Mouse (Mus musculus): ENCODE results near the gene Grin2d. TPM values are rescaled to one million over a fixed set of nuclear protein-coding genes. Genes with fewer than 3 reads are reported as not detected.

The Grin2d gene
- polyA plus RNA-seq, 1 experiment: 10.4 TPM

GRCm38 (mm10) chr7:45920583-45921241, 42.5 kb upstream of the Grin2d start:
- Histone ChIP-seq H3K36me3 (ENCODE audit: control insufficient read depth, insufficient read depth, low read length) (no peaks in the 10 kb centered on the region), H3K4me3 (ENCODE audit: low read depth, low read length) (peak overlapping the region; percentile 59), H3K4me1 (ENCODE audit: control insufficient read depth, insufficient read depth, insufficient read length, low read length) (peaks cover 43% of the 10 kb centered on the region), H3K27me3 (ENCODE audit: control insufficient read depth, insufficient read depth, low read length) (no peaks in the 10 kb centered on the region), H3K27ac (ENCODE audit: insufficient read depth, low read depth, low read length) (peak overlapping the region; percentile 57)
- 42% methylated on average over 9 of the region's 9 CpGs for WGBS
- no peak for TF ChIP-seq CTCF (IDR thresholded peaks at IDR 0.05; ENCODE audit: extremely low read depth, insufficient read length, insufficient replicate concordance, low read depth, low read length)
- no peak for TF ChIP-seq POLR2A (IDR thresholded peaks at IDR 0.05; ENCODE audit: low read depth, low read length)

- Histone ChIP-seq H3K27ac (ENCODE audit: insufficient read depth, low read depth, low read length) (peak overlapping the region; percentile 2; the same call in 1 of the 2 replicates), H3K36me3 (ENCODE audit: control insufficient read depth, insufficient read depth, low read length) (no peaks in the 10 kb centered on the region), H3K4me3 (ENCODE audit: low read depth, low read length) (peak overlapping the region; percentile 59), H3K27me3 (ENCODE audit: control insufficient read depth, insufficient read depth, low read length) (no peaks in the 10 kb centered on the region), H3K4me1 (ENCODE audit: control insufficient read depth, insufficient read depth, insufficient read length, low read length) (peaks cover 43% of the 10 kb centered on the region)
- WGBS: 76% methylated on average over 4 of the region's 4 CpGs
- TF ChIP-seq CTCF (IDR thresholded peaks at IDR 0.05; ENCODE audit: extremely low read depth, insufficient read length, insufficient replicate concordance, low read depth, low read length) (no peak), POLR2A (IDR thresholded peaks at IDR 0.05; ENCODE audit: low read depth, low read length) (no peak)
Measured at GRCm38 (mm10) chr7:45919761-45920160, 41.6 kb upstream of the Grin2d start.

- H3K4me1 ChIP-seq (ENCODE audit: control insufficient read depth, insufficient read depth, insufficient read length, low read length): peaks cover 38% of the 10 kb centered on the region
- no peak for TF ChIP-seq POLR2A (IDR thresholded peaks at IDR 0.05; ENCODE audit: low read depth, low read length)
- TF ChIP-seq CTCF (IDR thresholded peaks at IDR 0.05; ENCODE audit: extremely low read depth, insufficient read length, insufficient replicate concordance, low read depth, low read length): peak; percentile 53; the same call in 1 of the 2 replicates
- H3K27me3 ChIP-seq (ENCODE audit: control insufficient read depth, insufficient read depth, low read length): no peaks in the 10 kb centered on the region
- no peak overlapping the region for H3K27ac ChIP-seq (ENCODE audit: insufficient read depth, low read depth, low read length)
- H3K4me3 ChIP-seq (ENCODE audit: low read depth, low read length): no peak overlapping the region
- H3K36me3 ChIP-seq (ENCODE audit: control insufficient read depth, insufficient read depth, low read length): no peaks in the 10 kb centered on the region
- whole genome bisulfite sequencing: 84% methylated on average over 14 of the region's 14 CpGs
Measured at GRCm38 (mm10) chr7:45919083-45919671, 41.0 kb upstream of the Grin2d start.

GRCm38 (mm10) chr7:45917926-45918325, 39.7 kb upstream of the Grin2d start:
- 65% methylated on average over 15 of the region's 15 CpGs for WGBS
- no peaks in the 10 kb centered on the region for H3K27me3 ChIP-seq (ENCODE audit: control insufficient read depth, insufficient read depth, low read length)

GRCm38 (mm10) chr7:45917004-45917704, 39.0 kb upstream of the Grin2d start:
- peaks cover 2% of the 10 kb centered on the region for H3K36me3 ChIP-seq (ENCODE audit: control insufficient read depth, insufficient read depth, low read length)
- peak overlapping the region; percentile 73 for H3K27ac ChIP-seq (ENCODE audit: insufficient read depth, low read depth, low read length)
- H3K4me1 ChIP-seq (ENCODE audit: control insufficient read depth, insufficient read depth, insufficient read length, low read length): peaks cover 30% of the 10 kb centered on the region
- H3K27me3 ChIP-seq (ENCODE audit: control insufficient read depth, insufficient read depth, low read length): no peaks in the 10 kb centered on the region
- peak overlapping the region; percentile 14; the same call in 1 of the 2 replicates for H3K4me3 ChIP-seq (ENCODE audit: low read depth, low read length)
- WGBS: 13% methylated on average over 13 of the region's 13 CpGs
- TF ChIP-seq CTCF (IDR thresholded peaks at IDR 0.05; ENCODE audit: extremely low read depth, insufficient read length, insufficient replicate concordance, low read depth, low read length) (no peak), POLR2A (IDR thresholded peaks at IDR 0.05; ENCODE audit: low read depth, low read length) (no peak)

More at GRCm38 (mm10) chr7:45917926-45918325, 39.7 kb upstream of the Grin2d start:
- Histone ChIP-seq H3K4me1 (ENCODE audit: control insufficient read depth, insufficient read depth, insufficient read length, low read length) (peaks cover 35% of the 10 kb centered on the region), H3K36me3 (ENCODE audit: control insufficient read depth, insufficient read depth, low read length) (peaks cover 2% of the 10 kb centered on the region), H3K27ac (ENCODE audit: insufficient read depth, low read depth, low read length) (peak overlapping the region; percentile 73), H3K4me3 (ENCODE audit: low read depth, low read length) (peak overlapping the region; percentile 22; the same call in 1 of the 2 replicates)
- TF ChIP-seq CTCF (IDR thresholded peaks at IDR 0.05; ENCODE audit: extremely low read depth, insufficient read length, insufficient replicate concordance, low read depth, low read length) (no peak), POLR2A (IDR thresholded peaks at IDR 0.05; ENCODE audit: low read depth, low read length) (no peak)

GRCm38 (mm10) chr7:45916056-45917003, 38.2 kb upstream of the Grin2d start:
- WGBS: 29% methylated on average over 26 of the region's 26 CpGs
- Histone ChIP-seq H3K27ac (ENCODE audit: insufficient read depth, low read depth, low read length) (peak overlapping the region; percentile 42; the same call in 1 of the 2 replicates), H3K36me3 (ENCODE audit: control insufficient read depth, insufficient read depth, low read length) (peaks cover 5% of the 10 kb centered on the region), H3K27me3 (ENCODE audit: control insufficient read depth, insufficient read depth, low read length) (no peaks in the 10 kb centered on the region), H3K4me3 (ENCODE audit: low read depth, low read length) (peak overlapping the region; percentile 52), H3K4me1 (ENCODE audit: control insufficient read depth, insufficient read depth, insufficient read length, low read length) (peaks cover 27% of the 10 kb centered on the region)
- no peak for TF ChIP-seq POLR2A (IDR thresholded peaks at IDR 0.05; ENCODE audit: low read depth, low read length)
- TF ChIP-seq CTCF (IDR thresholded peaks at IDR 0.05; ENCODE audit: extremely low read depth, insufficient read length, insufficient replicate concordance, low read depth, low read length): no peak
